ENCODE assay signal across 10 mouse cellular contexts in genomic region chr13:32311476-32311875, GRCm38 (mm10).
"Had no signal": no experiment of that assay in that cellular context is flagged by ENCODE, and none has a peak within 500 bp of the region (broad histone marks: within the 10 kb centered on the region; RNA-seq: fewer than 3 reads in every experiment).

No protein-coding gene starts in this region.

- DNase-seq: lung, adult 18-20 months; lung, embryonic 14.5 days; lung, postnatal 10 days; lung, postnatal 4 days; right cerebral cortex, postnatal 25 days; right cerebral cortex, postnatal 4 days; spleen, adult 18-20 months; thymus, adult 2 months; thymus, postnatal 25 days; thymus, postnatal 4 days had no signal
